Mouse (Mus musculus): ENCODE measurements around the gene Akt3. TPM values are rescaled to one million over a fixed set of nuclear protein-coding genes. Genes with fewer than 3 reads are reported as not detected.

Akt3 gene
- polyA plus RNA-seq, 1 experiment from 2014 or later, result 13.5 TPM

- H3K9me3 ChIP-seq (replicated peaks; ENCODE audit: control insufficient read depth, low read length), result no peaks in the 10 kb centered on the region
- no peaks in the 10 kb centered on the region for H3K36me3 ChIP-seq (replicated peaks; ENCODE audit: control insufficient read depth, insufficient read depth, low read depth, low read length)
- H3K27me3 ChIP-seq (ENCODE audit: control insufficient read depth, insufficient read depth, low read length), result no peaks in the 10 kb centered on the region
- H3K4me2 ChIP-seq (ENCODE audit: low read depth, low read length), result no peak overlapping the region
- H3K4me3 ChIP-seq (ENCODE audit: low read depth, low read length), result no peak overlapping the region
- no peak overlapping the region for H3K9ac ChIP-seq (replicated peaks; ENCODE audit: low read length)
- no peaks in the 10 kb centered on the region for H3K4me1 ChIP-seq (ENCODE audit: control insufficient read depth, insufficient read depth, low read length)
- ATAC-seq (replicated peaks; ENCODE audit: insufficient number of reproducible peaks, low FRiP score, low TSS enrichment, low read depth), result no peak
- no peak for DNase-seq (ENCODE audit: low spot score)
- no peak overlapping the region for H3K27ac ChIP-seq (replicated peaks; ENCODE audit: low read depth, low read length)
Observed at GRCm38 (mm10) chr1:177045885-177046284, 212.1 kb downstream of the Akt3 start.

GRCm38 (mm10) chr1:177040058-177040457, 217.9 kb downstream of the Akt3 start:
- H3K36me3 ChIP-seq (replicated peaks; ENCODE audit: control insufficient read depth, insufficient read depth, low read depth, low read length), result no peaks in the 10 kb centered on the region
- no peak overlapping the region for H3K27ac ChIP-seq (replicated peaks; ENCODE audit: low read depth, low read length)
- ATAC-seq (replicated peaks; ENCODE audit: insufficient number of reproducible peaks, low FRiP score, low TSS enrichment, low read depth) (no peak), DNase-seq (ENCODE audit: low spot score) (no peak)
- no peaks in the 10 kb centered on the region for H3K9me3 ChIP-seq (replicated peaks; ENCODE audit: control insufficient read depth, low read length)
- 60% methylated on average over 4 of the region's 4 CpGs for WGBS
- no peaks in the 10 kb centered on the region for H3K4me1 ChIP-seq (ENCODE audit: control insufficient read depth, insufficient read depth, low read length)
- H3K4me3 ChIP-seq (ENCODE audit: low read depth, low read length), result no peak overlapping the region
- no peak overlapping the region for H3K9ac ChIP-seq (replicated peaks; ENCODE audit: low read length)
- H3K27me3 ChIP-seq (ENCODE audit: control insufficient read depth, insufficient read depth, low read length), result no peaks in the 10 kb centered on the region
- H3K4me2 ChIP-seq (ENCODE audit: low read depth, low read length), result no peak overlapping the region

GRCm38 (mm10) chr1:177039093-177039674, 218.8 kb downstream of the Akt3 start:
- H3K36me3 ChIP-seq (replicated peaks; ENCODE audit: control insufficient read depth, insufficient read depth, low read depth, low read length), result no peaks in the 10 kb centered on the region
- 83% methylated on average over 6 of the region's 6 CpGs for WGBS
- no peak overlapping the region for H3K4me3 ChIP-seq (ENCODE audit: low read depth, low read length)
- no peak overlapping the region for H3K27ac ChIP-seq (replicated peaks; ENCODE audit: low read depth, low read length)
- H3K27me3 ChIP-seq (ENCODE audit: control insufficient read depth, insufficient read depth, low read length), result no peaks in the 10 kb centered on the region
- no peak overlapping the region for H3K9ac ChIP-seq (replicated peaks; ENCODE audit: low read length)
- no peak for DNase-seq (ENCODE audit: low spot score)
- no peak for ATAC-seq (replicated peaks; ENCODE audit: insufficient number of reproducible peaks, low FRiP score, low TSS enrichment, low read depth)
- H3K9me3 ChIP-seq (replicated peaks; ENCODE audit: control insufficient read depth, low read length), result no peaks in the 10 kb centered on the region
- no peaks in the 10 kb centered on the region for H3K4me1 ChIP-seq (ENCODE audit: control insufficient read depth, insufficient read depth, low read length)
- no peak overlapping the region for H3K4me2 ChIP-seq (ENCODE audit: low read depth, low read length)

GRCm38 (mm10) chr1:177038383-177038782, 219.6 kb downstream of the Akt3 start:
- Histone ChIP-seq H3K27me3 (ENCODE audit: control insufficient read depth, insufficient read depth, low read length) (no peaks in the 10 kb centered on the region), H3K27ac (replicated peaks; ENCODE audit: low read depth, low read length) (no peak overlapping the region), H3K4me1 (ENCODE audit: control insufficient read depth, insufficient read depth, low read length) (no peaks in the 10 kb centered on the region), H3K4me3 (ENCODE audit: low read depth, low read length) (no peak overlapping the region), H3K4me2 (ENCODE audit: low read depth, low read length) (no peak overlapping the region), H3K36me3 (replicated peaks; ENCODE audit: control insufficient read depth, insufficient read depth, low read depth, low read length) (no peaks in the 10 kb centered on the region), H3K9me3 (replicated peaks; ENCODE audit: control insufficient read depth, low read length) (no peaks in the 10 kb centered on the region), H3K9ac (replicated peaks; ENCODE audit: low read length) (no peak overlapping the region)
- DNase-seq (ENCODE audit: low spot score) (no peak), ATAC-seq (replicated peaks; ENCODE audit: insufficient number of reproducible peaks, low FRiP score, low TSS enrichment, low read depth) (no peak)
- WGBS, result 63% methylated on average over 2 of the region's 2 CpGs

- no peaks in the 10 kb centered on the region for H3K4me1 ChIP-seq (ENCODE audit: control insufficient read depth, insufficient read depth, low read length)
- H3K27me3 ChIP-seq (ENCODE audit: control insufficient read depth, insufficient read depth, low read length), result no peaks in the 10 kb centered on the region
- ATAC-seq (replicated peaks; ENCODE audit: insufficient number of reproducible peaks, low FRiP score, low TSS enrichment, low read depth) (no peak), DNase-seq (ENCODE audit: low spot score) (no peak)
- no peak overlapping the region for H3K27ac ChIP-seq (replicated peaks; ENCODE audit: low read depth, low read length)
- WGBS, result 89% methylated on average over 2 of the region's 2 CpGs
- H3K9ac ChIP-seq (replicated peaks; ENCODE audit: low read length), result no peak overlapping the region
- no peak overlapping the region for H3K4me3 ChIP-seq (ENCODE audit: low read depth, low read length)
- no peak overlapping the region for H3K4me2 ChIP-seq (ENCODE audit: low read depth, low read length)
- H3K36me3 ChIP-seq (replicated peaks; ENCODE audit: control insufficient read depth, insufficient read depth, low read depth, low read length), result no peaks in the 10 kb centered on the region; the same call in 1 of the 2 replicates
- no peaks in the 10 kb centered on the region for H3K9me3 ChIP-seq (replicated peaks; ENCODE audit: control insufficient read depth, low read length)
Observed at GRCm38 (mm10) chr1:177035460-177035859, 222.5 kb downstream of the Akt3 start.

GRCm38 (mm10) chr1:177032233-177032632, 225.8 kb downstream of the Akt3 start:
- DNase-seq (ENCODE audit: low spot score) (no peak), ATAC-seq (replicated peaks; ENCODE audit: insufficient number of reproducible peaks, low FRiP score, low TSS enrichment, low read depth) (no peak)
- Histone ChIP-seq H3K27ac (replicated peaks; ENCODE audit: low read depth, low read length) (no peak overlapping the region), H3K4me3 (ENCODE audit: low read depth, low read length) (no peak overlapping the region), H3K9ac (replicated peaks; ENCODE audit: low read length) (no peak overlapping the region), H3K36me3 (replicated peaks; ENCODE audit: control insufficient read depth, insufficient read depth, low read depth, low read length) (no peaks in the 10 kb centered on the region; the same call in 1 of the 2 replicates), H3K9me3 (replicated peaks; ENCODE audit: control insufficient read depth, low read length) (no peaks in the 10 kb centered on the region), H3K4me1 (ENCODE audit: control insufficient read depth, insufficient read depth, low read length) (no peaks in the 10 kb centered on the region), H3K4me2 (ENCODE audit: low read depth, low read length) (no peak overlapping the region), H3K27me3 (ENCODE audit: control insufficient read depth, insufficient read depth, low read length) (no peaks in the 10 kb centered on the region)
- WGBS, result 29% methylated on average over 1 of the region's 1 CpGs

- H3K4me3 ChIP-seq (ENCODE audit: low read depth, low read length), result no peak overlapping the region
- H3K27ac ChIP-seq (replicated peaks; ENCODE audit: low read depth, low read length), result no peak overlapping the region
- no peaks in the 10 kb centered on the region for H3K4me1 ChIP-seq (ENCODE audit: control insufficient read depth, insufficient read depth, low read length)
- H3K36me3 ChIP-seq (replicated peaks; ENCODE audit: control insufficient read depth, insufficient read depth, low read depth, low read length), result no peaks in the 10 kb centered on the region; the same call in 1 of the 2 replicates
- DNase-seq (ENCODE audit: low spot score), result no peak
- no peaks in the 10 kb centered on the region for H3K9me3 ChIP-seq (replicated peaks; ENCODE audit: control insufficient read depth, low read length)
- no peaks in the 10 kb centered on the region for H3K27me3 ChIP-seq (ENCODE audit: control insufficient read depth, insufficient read depth, low read length)
- 83% methylated on average over 1 of the region's 1 CpGs for WGBS
- H3K9ac ChIP-seq (replicated peaks; ENCODE audit: low read length), result no peak overlapping the region
- ATAC-seq (replicated peaks; ENCODE audit: insufficient number of reproducible peaks, low FRiP score, low TSS enrichment, low read depth), result no peak
- H3K4me2 ChIP-seq (ENCODE audit: low read depth, low read length), result no peak overlapping the region
Observed at GRCm38 (mm10) chr1:177031196-177031595, 226.8 kb downstream of the Akt3 start.

GRCm38 (mm10) chr1:177030669-177031068, 227.3 kb downstream of the Akt3 start:
- no peak overlapping the region for H3K9ac ChIP-seq (replicated peaks; ENCODE audit: low read length)
- no peak overlapping the region for H3K27ac ChIP-seq (replicated peaks; ENCODE audit: low read depth, low read length)
- no peaks in the 10 kb centered on the region for H3K4me1 ChIP-seq (ENCODE audit: control insufficient read depth, insufficient read depth, low read length)
- ATAC-seq (replicated peaks; ENCODE audit: insufficient number of reproducible peaks, low FRiP score, low TSS enrichment, low read depth) (0 out of 2 replicates have a peak, but pooled peaks have one; percentile 41), DNase-seq (ENCODE audit: low spot score) (peak; percentile 20)
- no peaks in the 10 kb centered on the region; the same call in 1 of the 2 replicates for H3K36me3 ChIP-seq (replicated peaks; ENCODE audit: control insufficient read depth, insufficient read depth, low read depth, low read length)
- WGBS, result 57% methylated on average over 3 of the region's 3 CpGs
- no peak overlapping the region for H3K4me2 ChIP-seq (ENCODE audit: low read depth, low read length)
- H3K4me3 ChIP-seq (ENCODE audit: low read depth, low read length), result no peak overlapping the region
- no peaks in the 10 kb centered on the region for H3K27me3 ChIP-seq (ENCODE audit: control insufficient read depth, insufficient read depth, low read length)
- H3K9me3 ChIP-seq (replicated peaks; ENCODE audit: control insufficient read depth, low read length), result no peaks in the 10 kb centered on the region

Data from embryonic facial prominence, embryonic 11.5 days (tissue).